In the genomic region with DNA sequence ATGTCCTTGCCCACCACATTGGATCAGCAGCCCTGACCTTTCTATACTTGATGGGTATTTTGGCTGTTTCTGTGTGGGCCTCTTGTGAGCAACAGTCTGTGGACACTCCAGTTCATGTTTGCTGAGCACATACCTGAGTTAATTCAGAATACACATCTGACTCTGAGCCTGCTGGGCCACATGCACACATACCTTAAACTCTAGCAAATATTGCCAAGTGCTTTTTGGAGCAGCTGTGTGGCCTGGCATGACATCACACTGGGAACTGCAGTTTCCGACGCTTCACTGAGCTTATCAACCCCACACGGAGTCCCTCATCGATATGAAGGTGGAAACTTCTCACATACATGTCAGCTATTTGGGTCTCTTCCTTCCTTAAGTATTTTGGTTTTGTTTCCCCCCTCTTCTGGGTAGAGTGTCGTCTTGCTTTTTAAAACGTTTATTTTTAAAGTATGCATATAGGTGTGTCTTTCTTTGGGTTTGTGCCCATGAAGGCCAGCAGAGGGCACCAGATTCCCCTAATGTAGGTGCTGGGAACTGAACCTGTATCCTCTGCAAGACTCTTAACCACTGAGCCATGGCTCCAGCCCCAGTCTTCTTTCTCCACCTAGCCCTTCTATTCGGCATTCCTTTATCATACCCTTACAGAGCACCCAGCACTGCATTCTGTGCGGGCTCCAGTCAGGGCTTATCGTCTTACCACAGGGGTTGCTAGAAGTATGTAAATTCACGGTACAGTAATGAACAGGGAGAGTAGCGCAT, we compare ENCODE assay signal across 8 mouse cellular contexts. TPM values are rescaled to one million over a fixed set of nuclear protein-coding genes. Genes with fewer than 3 reads are reported as not detected.
DNase-seq lines count a peak whose midpoint lies in the region; ATAC-seq lines count a peak whose summit lies in the region.

No protein-coding gene starts in this region.

- H3K27ac ChIP-seq in lung, embryonic 15.5 days: peak overlapping the region; percentile 54; the same call in 1 of the 2 replicates

- H3K4me2 ChIP-seq in lung, embryonic 15.5 days: no peak overlapping the region

- 57% methylated on average over 11 of the region's 11 CpGs for WGBS in lung, embryonic 15.5 days

- ATAC-seq in erythroblast, adult 5-6 weeks (replicated peaks; ENCODE audit: low FRiP score, poor library complexity, severe bottlenecking): peak; percentile 62
- ATAC-seq in lung, embryonic 15.5 days (ENCODE audit: borderline replicate concordance, extremely low read depth, low FRiP score, low TSS enrichment): no peak; the same call in 1 of the 2 replicates

- intact Hi-C loops in gastrocnemius, postnatal 14 days (cut with DNase I; ENCODE audit: low total_unique reads): loop anchor here (5.0 kb wide), 1 partner anchor 36 kb away; no protein-coding TSS in a partner anchor

- H3K4me1 ChIP-seq in lung, embryonic 15.5 days: peaks cover 32% of the 10 kb centered on the region

- no peaks in the 10 kb centered on the region for H3K9me3 ChIP-seq in lung, embryonic 15.5 days

- H3K4me3 ChIP-seq in lung, embryonic 15.5 days: no peak overlapping the region

- H3K27me3 ChIP-seq in lung, embryonic 15.5 days: no peaks in the 10 kb centered on the region

- peak; percentile 12 for DNase-seq in gastrocnemius, adult 18-20 months (ENCODE audit: low spot score)
- DNase-seq in gastrocnemius, postnatal 14 days: no peak
- DNase-seq in 3T3-L1 (ENCODE audit: low read depth, low spot score): peak; percentile 70
- peak; percentile 71 for DNase-seq in NIH3T3 (ENCODE audit: low read depth)
- peak; percentile 63 for DNase-seq in thymus, postnatal 0 days (ENCODE audit: low spot score)
- DNase-seq in right cerebral cortex, postnatal 14 days: no peak

- H3K9ac ChIP-seq in lung, embryonic 15.5 days: no peak overlapping the region

- no peaks in the 10 kb centered on the region for H3K36me3 ChIP-seq in lung, embryonic 15.5 days

RNA-seq across cellular contexts. Expression of a gene that starts 25.8 kb away (rescaled TPM):
- 1 to 10 TPM; 1.9 to 6.0 TPM for total RNA-seq in gastrocnemius, adult 18-20 months (2021)
- 10 to 100 TPM in 1 of 2 experiments, 1 to 10 TPM in 1; 7.2 to 10.6 TPM for total RNA-seq in gastrocnemius, postnatal 14 days (2021)
- 0.96 and 1.3 TPM in 2 replicates for total RNA-seq in erythroblast, adult 5-6 weeks (2015; ENCODE audit: low replicate concordance)
- 0.34 and 0.56 TPM in 2 replicates for total RNA-seq in erythroblast, adult 5-6 weeks (2017; ENCODE audit: low replicate concordance)
- 21.0 and 22.3 TPM in 2 replicates for polyA plus RNA-seq in lung, embryonic 15.5 days (2015; fragmentation: Nextera tagmentation; extraction: Ambion mirVana)
- polyA plus RNA-seq in thymus, postnatal 0 days (2015; fragmentation: Nextera tagmentation; extraction: Ambion mirVana): 6.0 and 7.0 TPM in 2 replicates

RNA-seq across cellular contexts. Expression of a gene that starts 37.0 kb away (rescaled TPM):
- total RNA-seq in gastrocnemius, adult 18-20 months (2021): not detected
- total RNA-seq in gastrocnemius, postnatal 14 days (2021): under 1 TPM in 1 of 2 experiments, not detected in 1; 0.35 TPM
- total RNA-seq in erythroblast, adult 5-6 weeks (2015; ENCODE audit: low replicate concordance): not detected in 2 replicates
- total RNA-seq in erythroblast, adult 5-6 weeks (2017; ENCODE audit: low replicate concordance): not detected in 2 replicates
- 1.1 and 1.3 TPM in 2 replicates for polyA plus RNA-seq in lung, embryonic 15.5 days (2015; fragmentation: Nextera tagmentation; extraction: Ambion mirVana)
- 4.4 and 4.7 TPM in 2 replicates for polyA plus RNA-seq in thymus, postnatal 0 days (2015; fragmentation: Nextera tagmentation; extraction: Ambion mirVana)

RNA-seq across cellular contexts. Expression of a gene that starts 45.6 kb away (rescaled TPM):
- total RNA-seq in gastrocnemius, adult 18-20 months (2021): 1 to 10 TPM; 1.2 to 1.6 TPM
- 1 to 10 TPM; 2.4 to 3.0 TPM for total RNA-seq in gastrocnemius, postnatal 14 days (2021)
- 2.5 TPM in 1 of 2 replicates, not detected in the other for total RNA-seq in erythroblast, adult 5-6 weeks (2015; ENCODE audit: low replicate concordance)
- not detected in 2 replicates for total RNA-seq in erythroblast, adult 5-6 weeks (2017; ENCODE audit: low replicate concordance)
- 4.9 and 5.4 TPM in 2 replicates for polyA plus RNA-seq in lung, embryonic 15.5 days (2015; fragmentation: Nextera tagmentation; extraction: Ambion mirVana)
- 25.7 and 26.5 TPM in 2 replicates for polyA plus RNA-seq in thymus, postnatal 0 days (2015; fragmentation: Nextera tagmentation; extraction: Ambion mirVana)

RNA-seq across cellular contexts. Expression of a gene that starts 45.8 kb away (rescaled TPM):
- total RNA-seq in gastrocnemius, adult 18-20 months (2021): under 1 TPM in 1 of 2 experiments, not detected in 1; 0.09 TPM
- total RNA-seq in gastrocnemius, postnatal 14 days (2021): not detected
- not detected in 2 replicates for total RNA-seq in erythroblast, adult 5-6 weeks (2015; ENCODE audit: low replicate concordance)
- not detected in 2 replicates for total RNA-seq in erythroblast, adult 5-6 weeks (2017; ENCODE audit: low replicate concordance)
- polyA plus RNA-seq in lung, embryonic 15.5 days (2015; fragmentation: Nextera tagmentation; extraction: Ambion mirVana): 0.43 and 0.69 TPM in 2 replicates
- polyA plus RNA-seq in thymus, postnatal 0 days (2015; fragmentation: Nextera tagmentation; extraction: Ambion mirVana): 0.69 and 0.95 TPM in 2 replicates

RNA-seq across cellular contexts. Expression of a gene that starts 54.7 kb away (rescaled TPM):
- total RNA-seq in gastrocnemius, adult 18-20 months (2021): 1 to 10 TPM; 4.8 to 8.2 TPM
- 10 to 100 TPM; 12.1 to 15.8 TPM for total RNA-seq in gastrocnemius, postnatal 14 days (2021)
- total RNA-seq in erythroblast, adult 5-6 weeks (2015; ENCODE audit: low replicate concordance): 3.1 and 5.8 TPM in 2 replicates
- total RNA-seq in erythroblast, adult 5-6 weeks (2017; ENCODE audit: low replicate concordance): 2.6 and 5.6 TPM in 2 replicates
- polyA plus RNA-seq in lung, embryonic 15.5 days (2015; fragmentation: Nextera tagmentation; extraction: Ambion mirVana): 114 and 117 TPM in 2 replicates
- 10.9 and 12.4 TPM in 2 replicates for polyA plus RNA-seq in thymus, postnatal 0 days (2015; fragmentation: Nextera tagmentation; extraction: Ambion mirVana)

Comparison
In these comparisons a context has a peak if more than half of its experiments do, and no peak if none do; other contexts are left out.
1. DNase-seq: peak in gastrocnemius, adult 18-20 months (single experiment), 3T3-L1 (single experiment), NIH3T3 (single experiment) and thymus, postnatal 0 days (single experiment); none in gastrocnemius, postnatal 14 days (single experiment) and right cerebral cortex, postnatal 14 days (single experiment).